Mouse (Mus musculus): ENCODE data around the gene Clcn1.

GRCm38 (mm10) chr6:42353180-42353579, 66.7 kb downstream of the Clcn1 start:
- TF ChIP-seq CTCF (IDR thresholded peaks at IDR 0.05) (no peak), EP300 (IDR thresholded peaks at IDR 0.05) (no peak)
